Mouse (Mus musculus) liver, embryonic 14.5 days (tissue): Measurements from ENCODE around the gene 4930451I11Rik. TPM values are rescaled to one million over a fixed set of nuclear protein-coding genes. Genes with fewer than 3 reads are reported as not detected.
A peak's percentile ranks its signal among the peaks of the same experiment; 100 is the strongest.

ENCODE experiments used
- ATAC-seq: fragments of 200-750 bp; cut with Nextera tagmentation; 2 replicates; pipeline ENCODE4 v1.8.0; 2017; ENCODE audit warnings: moderate number of reproducible peaks, mild to moderate bottlenecking, moderate library complexity; ENCODE audit not compliant: insufficient read depth
- DNase-seq, 3 experiments: peaks; one replicate each; pipeline ENCODE4 v3.0.0-alpha.2; 2012 to 2013; ENCODE audit warnings: low read depth in 3 of 3, low spot score in 3 of 3
- H3K27ac ChIP-seq: fragments of 300-500 bp; sonication (generic); 2 replicates; pipeline ENCODE4 v1.5.1; 2014; ENCODE audit warnings: moderate library complexity, mild to moderate bottlenecking, control low read depth, inconsistent platforms
- H3K27me3 ChIP-seq: fragments of 300-500 bp; sonication (generic); 2 replicates; pipeline ENCODE4 v1.6.1; 2014; ENCODE audit warnings: mild to moderate bottlenecking, low read length, moderate library complexity; ENCODE audit not compliant: control insufficient read depth, insufficient read depth
- H3K36me3 ChIP-seq: fragments of 300-500 bp; sonication (generic); replicated peaks from 2 replicates; pipeline ENCODE4 v1.6.1; 2014; ENCODE audit warnings: low read depth; ENCODE audit not compliant: control insufficient read depth, insufficient read depth
- H3K4me1 ChIP-seq, 2 experiments: fragments of 200-500 bp in 1 of 2; fragments of 300-500 bp in 1 of 2; sonication (generic) in 1 of 2; replicated peaks; 2 replicates each; pipeline ENCODE4 v1.6.1; 2012 to 2014; ENCODE audit warnings: antibody characterized with exemption in 1 of 2, inconsistent platforms in 1 of 2, low read length in 1 of 2; ENCODE audit not compliant: control insufficient read depth in 2 of 2, insufficient read depth in 2 of 2
- H3K4me2 ChIP-seq: fragments of 300-500 bp; sonication (generic); 2 replicates; pipeline ENCODE4 v1.6.1; 2014; ENCODE audit warnings: low read depth, mild to moderate bottlenecking, control low read depth, moderate library complexity
- H3K4me3 ChIP-seq, 2 experiments: fragments of 200-500 bp in 1 of 2; fragments of 300-500 bp in 1 of 2; sonication (generic) in 1 of 2; 2 replicates each; pipeline ENCODE4 v1.5.1; 2012 to 2014; ENCODE audit warnings: low read depth in 2 of 2, low read length in 2 of 2, mild to moderate bottlenecking in 2 of 2, control low read depth in 1 of 2, inconsistent platforms in 1 of 2, moderate library complexity in 1 of 2; ENCODE audit not compliant: insufficient read depth in 1 of 2
- H3K9ac ChIP-seq: fragments of 300-500 bp; sonication (generic); replicated peaks from 2 replicates; pipeline ENCODE4 v1.6.1; 2014; ENCODE audit warnings: mild to moderate bottlenecking, control low read depth, moderate library complexity
- H3K9me3 ChIP-seq: fragments of 300-500 bp; sonication (generic); 2 replicates; pipeline ENCODE4 v1.6.1; 2016; ENCODE audit warnings: low read length, mixed read lengths; ENCODE audit not compliant: control insufficient read depth
- CTCF ChIP-seq: IDR thresholded peaks from 2 replicates; pipeline ENCODE4 v1.5.1; 2016; ENCODE audit warnings: antibody characterized with exemption, low read depth, control low read depth
- EP300 ChIP-seq: IDR thresholded peaks from 2 replicates; pipeline ENCODE4 v1.6.1; 2016; ENCODE audit warnings: antibody characterized with exemption, low read depth
- WGBS: fragments of 180-500 bp; shearing (Covaris S2); extraction: QIAGEN DNeasy Blood & Tissue Kit; methylation state at CpG from one replicate; pipeline ENCODE4 v1.1.7; 2014; ENCODE audit not compliant: insufficient replicate concordance; 5-methylcytosine and 5-hydroxymethylcytosine counted together
- polyA plus RNA-seq, 2 experiments: library from polyadenylated mRNA; depleted of rRNA in 1 of 2; stranded (reverse) in 1 of 2; unstranded in 1 of 2; fragments of >200 nt; fragmentation: Nextera tagmentation in 1 of 2; extraction: Ambion mirVana in 1 of 2; gene quantifications; 2 replicates each; pipeline versions ENCODE4 v1.2.1 to v1.2.3; 2012 to 2014

The 4930451I11Rik gene
- polyA plus RNA-seq, 2 experiments = not detected

DNA sequence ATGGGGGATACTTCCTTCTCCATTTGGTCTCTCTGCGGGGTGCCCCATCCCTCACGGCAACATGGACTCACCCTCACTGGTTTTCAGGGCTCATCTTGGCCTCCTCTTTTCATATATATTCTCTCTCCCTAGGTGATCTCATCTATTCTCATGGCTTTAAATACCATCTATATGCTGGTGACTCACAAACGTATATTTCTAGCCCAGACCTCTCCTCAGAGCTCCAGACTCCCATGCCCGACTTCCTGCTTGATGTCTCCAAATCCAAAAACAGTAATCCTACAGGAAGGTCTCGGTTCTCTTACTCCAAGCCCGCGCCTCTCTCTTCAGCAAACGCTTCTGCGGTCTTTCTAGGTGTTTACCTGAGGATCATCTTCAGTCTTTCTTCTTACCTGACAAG, 11.8 kb upstream of the 4930451I11Rik start:
- ATAC-seq (no peak), DNase-seq (no peak)
- no peaks in the 10 kb centered on the region for H3K9me3 ChIP-seq
- H3K4me1 ChIP-seq = no peaks in the 10 kb centered on the region
- peaks cover 20% of the 10 kb centered on the region for H3K27me3 ChIP-seq
- H3K4me3 ChIP-seq = no peak overlapping the region
- H3K9ac ChIP-seq = no peak overlapping the region
- WGBS = 55% methylated on average over 9 of the region's 9 CpGs
- no peak overlapping the region for H3K4me2 ChIP-seq
- no peak overlapping the region for H3K27ac ChIP-seq
- TF ChIP-seq EP300 = no peak
- no peak for TF ChIP-seq CTCF
- no peaks in the 10 kb centered on the region for H3K36me3 ChIP-seq

DNA sequence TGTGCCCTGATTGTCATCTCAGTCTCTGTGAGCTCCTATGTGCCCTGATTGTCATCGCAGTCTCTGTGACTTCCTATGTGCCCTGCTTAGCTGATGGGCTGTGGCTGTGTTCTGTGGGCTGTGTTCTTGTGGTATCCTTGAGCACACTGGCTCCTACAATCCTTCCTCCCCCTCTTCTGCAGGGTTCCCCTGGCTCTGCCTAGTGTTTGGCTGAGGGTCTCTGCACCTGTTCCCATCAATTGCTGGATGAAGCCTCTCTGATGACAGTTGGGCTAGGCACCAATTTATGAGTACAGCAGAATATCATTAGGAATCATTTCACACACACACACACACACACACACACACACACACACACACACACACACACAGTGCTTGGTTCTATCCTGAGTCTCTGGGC, 1.9 kb upstream of the 4930451I11Rik start:
- Histone ChIP-seq H3K36me3 (no peaks in the 10 kb centered on the region), H3K27me3 (no peaks in the 10 kb centered on the region), H3K4me2 (no peak overlapping the region), H3K4me3 (no peak overlapping the region), H3K9ac (no peak overlapping the region), H3K27ac (no peak overlapping the region), H3K4me1 (peaks cover 0 to 3% of the 10 kb centered on the region in 2 experiments; a peak in 1 of 4 replicates), H3K9me3 (no peaks in the 10 kb centered on the region)
- no peak for ATAC-seq
- DNase-seq = no peak
- TF ChIP-seq CTCF (no peak), EP300 (no peak)
- 73% methylated on average over 1 of the region's 1 CpGs for WGBS

DNA sequence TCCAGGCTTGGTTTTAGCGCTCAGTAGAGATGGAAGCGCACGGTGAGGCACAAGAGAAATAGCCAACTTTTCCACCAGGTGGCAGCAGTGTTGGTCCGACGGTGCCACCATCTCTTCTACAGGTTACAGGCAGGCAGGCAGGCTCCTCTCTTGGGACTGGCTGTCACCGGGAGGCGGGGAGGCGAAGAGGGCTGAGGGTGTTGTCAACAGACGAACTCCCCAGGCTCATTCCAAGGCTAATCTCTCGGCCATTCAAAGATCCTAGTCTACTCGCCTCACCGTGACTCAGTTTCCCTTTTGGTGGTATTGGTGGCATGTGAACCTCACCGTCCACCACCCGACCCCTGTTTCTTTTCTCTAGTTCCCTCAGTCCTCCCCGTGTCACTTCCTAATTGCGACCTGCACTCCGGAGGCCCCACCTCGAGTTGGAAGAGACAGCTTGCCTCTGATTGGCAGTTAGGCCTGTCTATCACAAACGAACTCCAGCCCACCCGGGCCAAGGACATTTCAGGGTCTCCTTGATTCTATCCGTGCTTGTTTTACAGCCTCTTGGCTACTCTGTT, 678 bp upstream of the 4930451I11Rik start:
- H3K9ac ChIP-seq = 0 out of 2 replicates have a peak overlapping the region, but pooled peaks have one; percentile 18
- 1% methylated on average over 21 of the region's 21 CpGs for WGBS

DNA sequence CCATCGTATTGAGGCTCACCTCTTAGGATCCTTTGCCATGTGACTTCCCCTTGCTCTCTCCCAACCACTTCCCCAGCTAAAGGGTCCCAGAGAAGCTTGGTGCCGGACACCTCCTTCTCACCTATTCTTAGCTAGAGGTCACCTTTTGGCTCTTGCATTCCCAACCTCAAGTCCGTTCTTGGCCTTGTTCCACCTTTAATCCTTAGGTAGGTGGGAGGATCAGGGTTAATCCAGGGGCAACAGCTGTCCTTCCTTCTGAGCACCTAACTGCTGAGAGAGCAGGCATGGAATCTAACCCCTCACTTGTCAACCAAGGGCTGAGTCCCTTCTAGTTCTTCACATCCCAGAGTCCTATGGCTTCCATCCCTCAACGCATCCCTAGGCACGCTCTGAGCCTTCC, 5.5 kb downstream of the 4930451I11Rik start:
- DNase-seq = no peak
- Histone ChIP-seq H3K4me3 (no peak overlapping the region), H3K36me3 (no peaks in the 10 kb centered on the region), H3K9me3 (no peaks in the 10 kb centered on the region), H3K9ac (no peak overlapping the region), H3K27ac (no peak overlapping the region), H3K4me2 (no peak overlapping the region), H3K27me3 (peaks cover 16% of the 10 kb centered on the region), H3K4me1 (no peaks in the 10 kb centered on the region)
- TF ChIP-seq EP300 (no peak), CTCF (no peak)
- 50% methylated on average over 5 of the region's 5 CpGs for WGBS
- ATAC-seq = no peak

More for the DNA sequence above, 678 bp upstream of the 4930451I11Rik start:
- Histone ChIP-seq H3K4me2 (peak overlapping the region; percentile 54), H3K9me3 (no peaks in the 10 kb centered on the region), H3K27ac (no peak overlapping the region), H3K36me3 (no peaks in the 10 kb centered on the region), H3K27me3 (no peaks in the 10 kb centered on the region), H3K4me1 (peaks cover 0 to 3% of the 10 kb centered on the region in 2 experiments; a peak in 1 of 4 replicates), H3K4me3 (peak overlapping the region; percentile 35 to 36)
- peak; percentile 93 for TF ChIP-seq CTCF
- no peak for TF ChIP-seq EP300
- peak; percentile 55 to 57 (median 56) for DNase-seq
- peak; percentile 76; the same call in 1 of the 2 replicates for ATAC-seq

DNA sequence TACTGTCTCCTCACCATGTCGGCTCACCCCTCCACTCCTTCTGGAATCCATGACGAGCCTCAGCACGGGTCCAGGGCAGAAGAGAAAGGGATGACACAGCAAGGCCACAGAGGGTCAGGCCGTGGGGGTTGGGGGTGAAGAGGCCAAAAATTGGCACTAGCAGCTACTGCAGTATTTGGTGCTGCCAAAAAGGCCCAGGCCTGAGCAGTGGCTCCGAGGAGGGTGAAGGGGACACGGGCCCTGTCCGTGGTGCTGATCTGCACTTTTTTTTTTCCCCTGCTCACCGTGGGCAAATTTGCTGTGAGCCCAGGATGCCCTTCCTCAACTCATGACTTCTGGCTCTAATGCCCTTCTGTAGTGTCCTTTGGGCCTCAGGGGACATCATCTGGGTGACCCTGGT, 6.0 kb downstream of the 4930451I11Rik start:
- Histone ChIP-seq H3K9ac (no peak overlapping the region), H3K27ac (no peak overlapping the region), H3K4me1 (no peaks in the 10 kb centered on the region), H3K4me2 (no peak overlapping the region), H3K36me3 (no peaks in the 10 kb centered on the region), H3K9me3 (no peaks in the 10 kb centered on the region), H3K27me3 (peaks cover 16% of the 10 kb centered on the region), H3K4me3 (no peak overlapping the region)
- 27% methylated on average over 8 of the region's 8 CpGs for WGBS
- ATAC-seq (no peak), DNase-seq (no peak)
- TF ChIP-seq CTCF = no peak
- TF ChIP-seq EP300 = no peak
